Mouse (Mus musculus) hindbrain, embryonic 13.5 days (tissue): Measurements from ENCODE around the gene Ciao2b. TPM values are rescaled to one million over a fixed set of nuclear protein-coding genes. Genes with fewer than 3 reads are reported as not detected.
A peak's percentile ranks its signal among the peaks of the same experiment; 100 is the strongest.
"Not testable (repeated sequence)": the region's sequence is repeated elsewhere in the genome, so short reads cannot be mapped to it uniquely, and the experiment has no call there.

Experiments used
- ATAC-seq: fragments of 200-750 bp; cut with Nextera tagmentation; 2 replicates; pipeline ENCODE4 v1.8.0; 2017; ENCODE audit warnings: moderate TSS enrichment; ENCODE audit not compliant: low FRiP score
- H3K27ac ChIP-seq: fragments of 300-500 bp; sonication (generic); 2 replicates; pipeline ENCODE4 v1.5.1; 2015; ENCODE audit warnings: inconsistent platforms, mild to moderate bottlenecking, moderate library complexity
- H3K27me3 ChIP-seq: fragments of 300-500 bp; sonication (generic); 2 replicates; pipeline ENCODE4 v1.6.1; 2015; ENCODE audit warnings: mild to moderate bottlenecking, inconsistent platforms
- H3K36me3 ChIP-seq: fragments of 300-500 bp; sonication (generic); 2 replicates; pipeline ENCODE4 v1.6.1; 2015; ENCODE audit warnings: mild to moderate bottlenecking, inconsistent platforms
- H3K4me1 ChIP-seq: fragments of 300-500 bp; sonication (generic); replicated peaks from 2 replicates; pipeline ENCODE4 v1.6.1; 2015; ENCODE audit warnings: inconsistent platforms
- H3K4me2 ChIP-seq: fragments of 300-500 bp; sonication (generic); 2 replicates; pipeline ENCODE4 v1.6.1; 2015; ENCODE audit warnings: inconsistent platforms, mild to moderate bottlenecking, moderate library complexity
- H3K4me3 ChIP-seq: fragments of 300-500 bp; sonication (generic); 2 replicates; pipeline ENCODE4 v1.5.1; 2015; ENCODE audit warnings: mild to moderate bottlenecking, inconsistent platforms
- H3K9ac ChIP-seq: fragments of 300-500 bp; sonication (generic); 2 replicates; pipeline ENCODE4 v1.6.1; 2015; ENCODE audit warnings: mild to moderate bottlenecking, inconsistent platforms
- H3K9me3 ChIP-seq: fragments of 300-500 bp; sonication (generic); 2 replicates; pipeline ENCODE4 v1.6.1; 2016; ENCODE audit warnings: inconsistent platforms
- WGBS: fragments of 180-500 bp; shearing (Covaris S2); methylation state at CpG from one replicate; pipeline ENCODE4 v1.1.7; 2015; 5-methylcytosine and 5-hydroxymethylcytosine counted together
- polyA plus RNA-seq: library from polyadenylated mRNA; unstranded; fragments of >200 nt; fragmentation: Nextera tagmentation; extraction: Ambion mirVana; gene quantifications from 2 replicates; pipeline ENCODE4 v1.2.1, GENCODE M21; 2015

The Ciao2b gene
- 131 and 134 TPM in 2 replicates for polyA plus RNA-seq

DNA sequence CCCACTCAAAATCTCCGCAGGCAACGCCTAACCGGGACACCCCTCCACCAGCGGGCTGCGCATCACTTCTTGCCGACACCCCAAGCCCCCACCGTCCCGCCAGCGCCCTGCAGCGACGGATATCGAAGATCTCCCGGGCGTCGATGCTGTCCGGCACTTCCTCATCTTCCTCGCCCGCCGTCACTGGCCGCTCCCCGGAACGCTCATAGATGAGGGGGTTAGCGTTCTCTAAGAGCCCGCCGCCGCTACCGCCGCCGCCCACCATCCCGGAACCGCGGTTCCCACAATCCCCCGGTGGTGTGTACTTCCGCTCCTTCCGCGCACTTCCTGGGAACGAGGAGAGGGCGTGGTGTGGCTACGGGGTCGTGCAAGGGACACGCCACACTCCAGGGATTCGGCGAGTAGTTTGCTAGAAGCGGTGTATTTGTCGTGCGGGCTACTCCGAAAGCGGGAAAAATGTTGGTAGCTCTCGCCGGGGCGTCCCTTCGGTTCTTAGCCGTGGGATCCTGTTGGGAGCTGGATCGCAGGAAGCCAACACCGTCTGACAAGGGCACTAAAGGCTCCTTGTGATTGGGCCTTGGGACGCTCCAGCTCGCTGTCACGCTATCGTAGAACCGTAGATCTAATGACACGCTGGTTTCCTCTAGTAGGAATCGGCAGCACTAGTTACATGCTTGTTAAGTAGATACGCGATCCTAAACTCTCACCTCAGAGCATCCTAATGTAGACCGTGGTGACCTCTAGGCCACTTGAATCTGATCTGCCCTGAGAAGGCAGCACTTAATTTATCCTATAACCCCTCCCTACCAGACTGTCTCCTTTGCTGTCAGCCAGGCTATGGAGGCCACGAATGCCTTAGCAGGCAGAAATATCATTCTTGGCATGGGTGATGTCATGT is at the start of gene Ciao2b:
Gene Ciao2b, minus strand, starts transcription at position 540 of the 898 bp plus-strand sequence.
- WGBS = under 1% methylated on average over 66 of the region's 66 CpGs
- H3K4me2 ChIP-seq = peak within 1 kb of the TSS; percentile 95

DNA sequence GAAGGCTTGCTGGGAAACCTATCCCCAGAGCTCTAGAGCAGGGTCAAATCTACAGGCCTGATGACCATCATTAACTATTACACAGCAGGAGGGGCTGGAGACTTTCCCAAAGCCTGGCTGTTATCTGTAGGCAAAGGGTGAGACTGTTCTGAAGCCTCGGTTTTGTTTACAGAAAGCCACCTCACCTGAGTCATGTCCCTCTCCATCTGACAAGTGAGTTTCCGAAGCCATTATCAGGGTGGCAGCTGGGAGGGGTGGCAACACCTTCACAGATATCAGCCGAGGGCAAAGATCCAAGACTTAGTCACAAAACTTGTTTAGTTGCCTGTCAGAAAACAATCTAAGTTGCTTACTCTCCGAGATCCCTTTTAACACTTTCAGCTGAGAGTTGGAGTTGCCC is 46.7 kb upstream of the Ciao2b start:
- H3K4me3 ChIP-seq = no peak overlapping the region
- no peak overlapping the region for H3K4me2 ChIP-seq
- no peak overlapping the region for H3K9ac ChIP-seq
- no peak overlapping the region for H3K27ac ChIP-seq
- no peaks in the 10 kb centered on the region for H3K9me3 ChIP-seq
- H3K36me3 ChIP-seq = no peaks in the 10 kb centered on the region
- no peak for ATAC-seq
- no peaks in the 10 kb centered on the region for H3K27me3 ChIP-seq
- 80% methylated on average over 4 of the region's 4 CpGs for WGBS
- no peaks in the 10 kb centered on the region for H3K4me1 ChIP-seq

More for the DNA sequence above, at the start of gene Ciao2b:
- Histone ChIP-seq H3K27me3 (no peaks in the 10 kb centered on the region), H3K9me3 (no peaks in the 10 kb centered on the region), H3K4me3 (peak within 1 kb of the TSS; percentile 83), H3K4me1 (peaks cover 23% of the 10 kb centered on the region), H3K27ac (peak within 1 kb of the TSS; percentile 83), H3K9ac (peak within 1 kb of the TSS; percentile 87), H3K36me3 (peaks cover 26% of the 10 kb centered on the region)
- ATAC-seq = peak; percentile 96

DNA sequence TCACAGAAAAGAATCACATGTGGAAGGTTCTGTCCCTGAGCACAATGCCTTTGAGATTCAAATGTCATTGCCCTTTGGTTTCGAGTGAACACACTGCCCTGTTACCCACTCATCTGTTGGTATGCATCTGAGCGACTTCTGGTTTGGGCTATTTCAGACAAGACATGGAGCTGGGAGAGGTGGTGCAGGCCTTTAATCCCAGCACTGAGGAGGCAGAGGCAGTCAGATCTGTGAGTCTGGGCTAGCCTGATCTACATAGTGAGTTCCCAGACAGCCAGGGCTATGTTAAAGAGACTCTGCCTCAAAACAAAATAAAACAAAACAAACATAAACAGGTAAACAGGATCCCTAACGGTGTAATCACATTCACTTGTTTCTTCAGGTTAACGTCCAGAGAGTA is 13.8 kb upstream of the Ciao2b start:
- H3K9me3 ChIP-seq = no peaks in the 10 kb centered on the region
- no peak overlapping the region for H3K4me3 ChIP-seq
- H3K27ac ChIP-seq = no peak overlapping the region
- no peaks in the 10 kb centered on the region for H3K4me1 ChIP-seq
- 0 out of 2 replicates have a peak, but pooled peaks have one; percentile 21 for ATAC-seq
- no peak overlapping the region for H3K4me2 ChIP-seq
- H3K9ac ChIP-seq = no peak overlapping the region
- H3K36me3 ChIP-seq = no peaks in the 10 kb centered on the region
- H3K27me3 ChIP-seq = peaks cover 6% of the 10 kb centered on the region; the same call in 1 of the 2 replicates
- 79% methylated on average over 4 of the region's 4 CpGs for WGBS

DNA sequence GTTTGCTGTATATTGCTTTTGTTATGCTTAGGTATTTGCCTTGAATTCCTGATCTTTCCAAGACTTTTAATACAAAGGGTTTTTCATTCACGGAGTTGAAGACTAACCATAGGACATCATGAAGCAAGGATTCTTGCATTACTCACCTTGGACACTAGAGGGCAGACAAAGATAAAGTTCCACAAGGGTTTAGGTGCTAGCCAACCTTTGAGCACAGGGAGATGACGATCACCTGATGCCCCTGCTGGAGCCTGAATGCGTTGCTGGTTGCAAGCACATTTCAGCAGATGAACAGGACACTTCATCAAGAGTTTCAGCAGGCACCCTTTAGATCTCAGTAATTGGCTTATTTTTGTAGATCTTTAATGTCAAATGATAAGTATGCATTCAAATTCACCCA is 13.2 kb upstream of the Ciao2b start:
- WGBS = 3% methylated on average over 3 of the region's 3 CpGs
- no peak overlapping the region for H3K4me2 ChIP-seq
- H3K27ac ChIP-seq = no peak overlapping the region
- H3K4me3 ChIP-seq = no peak overlapping the region
- H3K9me3 ChIP-seq = no peaks in the 10 kb centered on the region
- no peak overlapping the region for H3K9ac ChIP-seq
- H3K36me3 ChIP-seq = no peaks in the 10 kb centered on the region
- peaks cover 6% of the 10 kb centered on the region; the same call in 1 of the 2 replicates for H3K27me3 ChIP-seq
- H3K4me1 ChIP-seq = no peaks in the 10 kb centered on the region
- peak; percentile 85 for ATAC-seq

DNA sequence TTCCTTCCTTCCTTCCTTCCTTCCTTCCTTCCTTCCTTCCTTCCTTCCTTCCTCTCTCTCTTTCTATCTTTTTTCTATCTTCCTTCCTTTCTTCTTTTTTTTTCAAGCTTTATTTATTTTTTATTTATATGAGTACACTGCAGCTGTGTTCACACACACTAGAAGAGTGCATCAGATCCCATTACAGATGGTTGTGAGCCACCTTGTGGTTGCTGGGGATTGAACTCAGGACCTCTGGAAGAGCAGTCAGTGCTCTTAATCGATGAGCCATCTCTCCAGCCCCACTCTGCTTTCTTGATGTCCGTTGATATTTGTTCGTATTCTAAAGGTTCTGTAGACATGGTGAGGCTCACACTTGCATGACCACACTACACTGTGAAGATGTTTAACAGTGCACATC is 2.4 kb upstream of the Ciao2b start:
- not testable (repeated sequence) for ATAC-seq, H3K27me3 ChIP-seq
- 76% methylated on average over 3 of the region's 3 CpGs for WGBS

DNA sequence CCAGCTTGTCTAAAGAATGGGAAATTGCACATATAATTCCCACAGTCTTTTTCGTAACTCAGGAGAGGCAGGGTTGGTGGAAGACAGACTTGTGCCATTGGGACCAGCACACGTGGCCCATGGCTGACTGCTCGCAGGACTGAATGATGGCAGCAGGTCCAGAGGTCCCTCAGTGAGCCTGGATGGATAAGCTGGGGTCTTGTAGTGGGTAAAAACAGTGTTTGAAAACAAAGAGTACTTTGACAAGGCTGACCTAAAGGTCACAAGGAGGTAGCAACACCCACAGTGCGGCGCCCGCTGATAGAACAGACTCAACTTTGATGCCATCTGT is 524 bp upstream of the Ciao2b start:
- peak; percentile 55 for ATAC-seq
- Histone ChIP-seq H3K4me1 (peaks cover 23% of the 10 kb centered on the region), H3K4me3 (peak overlapping the region; percentile 83), H3K4me2 (peak overlapping the region; percentile 95), H3K27ac (peak overlapping the region; percentile 83), H3K27me3 (no peaks in the 10 kb centered on the region), H3K9me3 (no peaks in the 10 kb centered on the region), H3K36me3 (peaks cover 20% of the 10 kb centered on the region), H3K9ac (peak overlapping the region; percentile 87)
- WGBS = 76% methylated on average over 6 of the region's 6 CpGs

More for the DNA sequence above, 2.4 kb upstream of the Ciao2b start:
- H3K4me2 ChIP-seq, H3K4me3 ChIP-seq, H3K9ac ChIP-seq, H3K27ac ChIP-seq, H3K36me3 ChIP-seq, H3K9me3 ChIP-seq: not testable (repeated sequence)
- peaks cover 23% of the 10 kb centered on the region for H3K4me1 ChIP-seq

DNA sequence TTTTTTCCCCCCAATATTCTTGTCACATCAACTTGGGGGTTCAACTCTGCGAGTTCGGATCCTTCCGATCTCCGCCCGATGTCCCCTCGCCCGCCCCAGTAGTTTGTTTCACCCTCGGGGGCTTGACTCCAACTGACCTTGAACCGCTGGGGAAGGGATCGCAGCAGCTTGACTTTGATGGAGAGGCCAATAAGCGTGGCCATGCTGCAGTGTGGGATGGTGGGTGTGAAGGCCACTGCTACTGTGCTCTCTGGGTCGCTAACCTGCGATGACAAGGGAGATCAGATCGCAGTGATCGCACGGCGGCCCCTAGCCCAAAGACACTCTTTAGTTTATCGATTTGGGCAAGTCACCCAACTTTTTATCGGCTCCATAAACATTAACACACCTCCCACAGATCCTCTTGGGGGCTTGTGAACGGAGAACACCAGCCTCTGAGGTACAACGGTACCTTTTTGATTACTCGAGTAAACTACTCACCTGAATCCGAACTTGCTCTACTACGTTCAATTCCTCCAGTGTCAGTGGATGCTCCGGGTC is 864 bp downstream of the Ciao2b start:
- 10% methylated on average over 25 of the region's 25 CpGs for WGBS
- Histone ChIP-seq H3K27ac (no peak overlapping the region), H3K36me3 (peaks cover 31% of the 10 kb centered on the region), H3K27me3 (no peaks in the 10 kb centered on the region), H3K4me3 (peak overlapping the region; percentile 83), H3K9ac (peak overlapping the region; percentile 87), H3K4me1 (peaks cover 23% of the 10 kb centered on the region), H3K4me2 (peak overlapping the region; percentile 95), H3K9me3 (no peaks in the 10 kb centered on the region)
- peak; percentile 11; the same call in 1 of the 2 replicates for ATAC-seq

DNA sequence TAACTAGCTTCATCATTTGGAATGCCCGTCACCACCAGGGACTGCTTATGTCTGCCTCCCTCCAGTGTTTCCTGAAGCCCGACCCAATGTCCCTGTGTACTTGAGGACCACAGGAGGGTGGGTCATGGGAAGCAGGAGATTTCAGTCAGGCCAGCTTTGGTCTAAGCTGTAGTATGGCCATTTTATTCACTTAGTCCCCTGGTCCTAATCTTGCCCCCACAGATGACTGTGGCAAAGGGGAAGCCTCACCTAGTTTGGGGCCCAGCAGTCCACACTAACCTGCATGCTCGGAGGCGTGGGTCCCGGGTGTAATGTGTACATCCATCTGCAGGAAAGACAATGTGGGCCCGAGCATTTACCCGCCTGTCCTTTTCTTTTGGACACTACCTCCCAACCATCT is 1.5 kb downstream of the Ciao2b start:
- peak overlapping the region; percentile 95 for H3K4me2 ChIP-seq
- peaks cover 38% of the 10 kb centered on the region for H3K36me3 ChIP-seq
- WGBS = 90% methylated on average over 7 of the region's 7 CpGs
- H3K4me3 ChIP-seq = peak overlapping the region; percentile 83
- peaks cover 23% of the 10 kb centered on the region for H3K4me1 ChIP-seq
- no peaks in the 10 kb centered on the region for H3K9me3 ChIP-seq
- no peak for ATAC-seq
- H3K9ac ChIP-seq = peak overlapping the region; percentile 87
- H3K27me3 ChIP-seq = no peaks in the 10 kb centered on the region
- H3K27ac ChIP-seq = no peak overlapping the region

DNA sequence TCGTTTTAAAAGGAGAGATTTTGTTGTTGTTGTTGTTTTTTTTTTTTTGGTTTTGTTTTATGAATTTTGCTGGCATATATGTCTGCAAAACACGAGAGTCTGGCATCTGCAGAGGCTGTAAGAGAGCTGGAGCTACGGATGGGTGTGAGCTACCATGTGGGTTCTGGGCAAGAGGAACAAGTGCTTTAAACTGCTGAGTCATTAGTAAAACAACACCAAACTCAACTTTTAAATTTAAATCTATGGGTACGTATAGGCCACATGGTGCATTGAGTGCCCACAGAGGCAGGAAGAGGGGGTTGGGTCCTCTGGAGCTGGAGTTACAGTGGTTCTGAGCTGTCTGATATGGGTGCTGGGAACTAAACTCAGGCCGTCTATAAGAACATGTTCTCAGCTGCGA is 3.8 kb downstream of the Ciao2b start:
- ATAC-seq = no peak

DNA sequence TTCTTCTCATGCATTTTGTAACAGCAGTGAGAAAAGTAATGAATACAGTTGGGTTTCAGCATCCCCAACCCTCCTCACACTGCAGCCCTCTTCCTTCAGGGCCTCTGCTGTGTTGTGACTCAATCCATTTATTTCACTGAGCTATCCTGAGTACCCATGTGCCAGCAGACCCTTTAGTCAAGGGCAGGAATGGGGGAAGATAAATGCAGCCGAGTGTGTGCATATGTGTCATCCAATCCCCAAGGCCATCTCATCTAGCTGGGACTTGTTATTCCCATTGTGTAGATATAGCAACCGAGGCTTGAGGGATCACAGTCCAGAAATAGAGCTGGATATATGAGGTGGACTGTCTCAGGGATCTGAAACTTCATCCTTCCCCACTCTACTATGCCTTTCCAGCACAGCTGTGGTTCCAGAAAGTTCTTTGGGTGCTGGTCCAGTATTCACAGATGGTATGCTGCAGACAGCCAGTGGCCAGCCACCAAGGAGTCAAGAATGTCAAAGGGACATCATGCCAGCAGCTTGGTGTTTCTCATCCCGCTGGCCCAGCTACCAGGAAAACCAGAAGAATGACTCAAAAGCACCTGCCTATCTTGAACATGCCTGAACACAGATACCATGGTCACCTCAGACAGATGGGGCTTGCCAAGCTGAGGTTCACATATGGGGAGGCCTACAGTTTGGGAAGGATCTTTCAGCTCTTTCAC is 6.6 kb downstream of the Ciao2b start:
- no peak overlapping the region for H3K9ac ChIP-seq
- H3K27ac ChIP-seq = no peak overlapping the region
- H3K9me3 ChIP-seq = no peaks in the 10 kb centered on the region
- H3K27me3 ChIP-seq = peaks cover 20% of the 10 kb centered on the region
- H3K4me2 ChIP-seq = no peak overlapping the region
- no peak overlapping the region for H3K4me3 ChIP-seq
- peaks cover 43% of the 10 kb centered on the region for H3K36me3 ChIP-seq
- 98% methylated on average over 3 of the region's 3 CpGs for WGBS
- peaks cover 21% of the 10 kb centered on the region for H3K4me1 ChIP-seq
- ATAC-seq = no peak

More for the DNA sequence above, 3.8 kb downstream of the Ciao2b start:
- Histone ChIP-seq H3K36me3 (peaks cover 43% of the 10 kb centered on the region), H3K4me3 (no peak overlapping the region), H3K4me1 (peaks cover 26% of the 10 kb centered on the region), H3K27me3 (no peaks in the 10 kb centered on the region), H3K27ac (no peak overlapping the region), H3K4me2 (no peak overlapping the region), H3K9me3 (no peaks in the 10 kb centered on the region), H3K9ac (no peak overlapping the region)
- WGBS = 92% methylated on average over 6 of the region's 6 CpGs

DNA sequence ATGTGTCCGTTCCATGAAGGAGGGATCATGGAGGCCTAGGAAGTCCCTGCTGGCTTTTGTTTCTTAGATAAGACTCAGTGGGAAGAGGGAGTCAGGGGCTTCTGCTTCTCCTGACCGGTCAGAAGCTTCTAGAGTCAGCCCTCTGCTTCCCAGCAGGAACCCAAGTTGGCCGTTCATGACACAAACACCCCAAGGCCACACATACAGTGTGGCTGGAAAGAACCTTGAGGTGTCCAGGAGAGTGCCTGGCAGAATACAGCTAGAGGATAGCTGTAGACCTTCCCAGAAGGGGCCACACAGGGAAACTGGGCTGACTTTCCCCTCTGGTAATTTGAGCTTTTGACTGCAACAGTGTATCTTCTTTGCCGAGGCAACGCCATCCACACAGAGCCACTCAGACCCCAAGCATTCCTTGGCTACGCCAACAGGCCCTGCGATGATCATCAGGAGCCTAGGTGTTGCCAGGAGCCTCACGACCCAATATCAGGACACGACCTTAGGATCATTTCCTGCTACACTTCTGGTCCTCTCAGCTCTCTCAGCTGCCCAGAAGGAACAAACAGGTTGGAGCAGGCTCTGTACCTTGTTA is 8.5 kb downstream of the Ciao2b start:
- no peak for ATAC-seq
- H3K36me3 ChIP-seq = peaks cover 27% of the 10 kb centered on the region
- WGBS = 78% methylated on average over 9 of the region's 9 CpGs
- no peak overlapping the region for H3K27ac ChIP-seq
- peaks cover 18% of the 10 kb centered on the region for H3K4me1 ChIP-seq
- no peak overlapping the region for H3K4me3 ChIP-seq
- no peaks in the 10 kb centered on the region for H3K9me3 ChIP-seq
- H3K4me2 ChIP-seq = no peak overlapping the region
- H3K9ac ChIP-seq = no peak overlapping the region
- H3K27me3 ChIP-seq = peaks cover 37% of the 10 kb centered on the region

DNA sequence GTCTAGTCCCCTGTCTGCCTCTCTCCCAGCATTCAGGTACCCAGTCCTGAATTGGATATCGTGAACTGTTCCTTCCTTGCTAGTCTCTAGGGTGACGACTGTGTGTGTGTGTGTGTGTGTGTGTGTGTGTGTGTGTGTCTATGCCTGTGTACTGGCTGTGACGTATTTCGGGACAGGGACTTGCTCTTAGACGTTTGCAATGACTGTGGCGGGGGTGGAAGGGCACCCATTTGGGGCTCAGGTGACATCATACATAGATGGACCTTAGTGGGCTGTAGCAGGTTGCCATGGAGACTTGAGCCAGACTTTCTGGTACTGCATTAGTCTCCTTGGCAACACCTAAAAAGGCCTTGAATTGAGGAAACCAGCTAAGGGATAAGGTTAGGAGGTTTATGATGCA is 9.3 kb downstream of the Ciao2b start:
- peaks cover 24% of the 10 kb centered on the region for H3K36me3 ChIP-seq
- peaks cover 38% of the 10 kb centered on the region for H3K27me3 ChIP-seq
- WGBS = 57% methylated on average over 6 of the region's 6 CpGs
- H3K9me3 ChIP-seq = no peaks in the 10 kb centered on the region
- no peak overlapping the region for H3K27ac ChIP-seq
- H3K4me3 ChIP-seq = no peak overlapping the region
- no peak overlapping the region for H3K9ac ChIP-seq
- peaks cover 18% of the 10 kb centered on the region for H3K4me1 ChIP-seq
- H3K4me2 ChIP-seq = no peak overlapping the region
- ATAC-seq = no peak
